ENCODE assay signal across 24 mouse cellular contexts in genomic region chr3:135324354-135324753, GRCm38 (mm10). TPM values are rescaled to one million over a fixed set of nuclear protein-coding genes. Genes with fewer than 3 reads are reported as not detected.
DNase-seq lines count a peak whose midpoint lies in the region; ATAC-seq and TF ChIP-seq lines count a peak whose summit lies in the region.
"Had no signal": no experiment of that assay in that cellular context is flagged by ENCODE, and none has a peak within 500 bp of the region (broad histone marks: within the 10 kb centered on the region; RNA-seq: fewer than 3 reads in every experiment).

No protein-coding gene starts in this region.

- DNase-seq in heart, adult 11 months: peak; percentile 13
- DNase-seq in heart, embryonic 10.5 days (ENCODE audit: low spot score): no peak
- DNase-seq in neural tube, embryonic 11.5 days (ENCODE audit: low spot score): peak; percentile 27
- peak; percentile 14 for DNase-seq in brain, embryonic 14.5 days (ENCODE audit: low read depth)
- no peak for DNase-seq in midbrain, postnatal 0 days (ENCODE audit: low spot score)
- DNase-seq in cerebellum, adult 11-12 months: no peak
- DNase-seq in kidney, adult 2 months: no peak
- DNase-seq: adrenal gland, adult 8-10 months; cerebellum, postnatal 10 days; gastrocnemius, postnatal 10 days; kidney, adult 8-10 months; kidney, postnatal 25 days; layer of hippocampus, adult 9-11 months; lung, adult 18-20 months; lung, postnatal 14 days; thymus, postnatal 14 days had no signal

- 0 out of 2 replicates have a peak, but pooled peaks have one; percentile 49 for ATAC-seq in neural tube, embryonic 11.5 days (ENCODE audit: insufficient read depth, low FRiP score, low TSS enrichment)
- no peak for ATAC-seq in neural tube, embryonic 15.5 days (ENCODE audit: low FRiP score)
- ATAC-seq in midbrain, postnatal 0 days (ENCODE audit: low FRiP score): peak; percentile 67

- 68% methylated on average over 6 of the region's 6 CpGs for WGBS in heart, embryonic 10.5 days
- WGBS in neural tube, embryonic 11.5 days: 25% methylated on average over 6 of the region's 6 CpGs
- 23% methylated on average over 6 of the region's 6 CpGs for WGBS in neural tube, embryonic 15.5 days
- 14% methylated on average over 6 of the region's 6 CpGs for WGBS in midbrain, postnatal 0 days
- WGBS in kidney, adult 2 months: 58% methylated on average over 6 of the region's 6 CpGs

- no peak for TF ChIP-seq POLR2A in brain, embryonic 14.5 days (IDR thresholded peaks at IDR 0.05; ENCODE audit: borderline replicate concordance, extremely low read depth, insufficient read depth, insufficient read length, poor library complexity, severe bottlenecking)
- no peak for TF ChIP-seq POLR2A in kidney, adult 2 months (IDR thresholded peaks at IDR 0.05; ENCODE audit: low read depth, low read length)

- H3K27me3 ChIP-seq in heart, embryonic 10.5 days (ENCODE audit: insufficient read depth, poor library complexity, severe bottlenecking): no peaks in the 10 kb centered on the region
- H3K27me3 ChIP-seq in neural tube, embryonic 11.5 days (ENCODE audit: control insufficient read depth, insufficient read depth, low read length): no peaks in the 10 kb centered on the region
- H3K27me3 ChIP-seq in neural tube, embryonic 15.5 days (replicated peaks): no peaks in the 10 kb centered on the region
- no peaks in the 10 kb centered on the region for H3K27me3 ChIP-seq in midbrain, postnatal 0 days (ENCODE audit: insufficient read depth, low read length)
- no peaks in the 10 kb centered on the region for H3K27me3 ChIP-seq in kidney, adult 2 months (replicated peaks; ENCODE audit: control insufficient read depth, insufficient read depth, low read length)
- H3K27me3 ChIP-seq: embryonic facial prominence, embryonic 12.5 days had no signal

- H3K4me2 ChIP-seq in neural tube, embryonic 11.5 days (ENCODE audit: low read depth): no peak overlapping the region
- no peak overlapping the region for H3K4me2 ChIP-seq in neural tube, embryonic 15.5 days
- no peak overlapping the region for H3K4me2 ChIP-seq in midbrain, postnatal 0 days (ENCODE audit: low read depth, low read length, poor library complexity, severe bottlenecking)
- H3K4me2 ChIP-seq: embryonic facial prominence, embryonic 12.5 days had no signal

- H3K4me1 ChIP-seq in heart, embryonic 10.5 days: no peaks in the 10 kb centered on the region
- no peaks in the 10 kb centered on the region for H3K4me1 ChIP-seq in neural tube, embryonic 11.5 days (ENCODE audit: control insufficient read depth, insufficient read depth, low read length)
- H3K4me1 ChIP-seq in neural tube, embryonic 15.5 days: no peaks in the 10 kb centered on the region
- H3K4me1 ChIP-seq in midbrain, postnatal 0 days (ENCODE audit: insufficient read depth, low read length): no peaks in the 10 kb centered on the region
- H3K4me1 ChIP-seq in kidney, adult 2 months (ENCODE audit: control insufficient read depth, insufficient read depth, low read length): no peaks in the 10 kb centered on the region
- H3K4me1 ChIP-seq: embryonic facial prominence, embryonic 12.5 days; limb, embryonic 10.5 days had no signal

- no peak overlapping the region for H3K9ac ChIP-seq in neural tube, embryonic 11.5 days (ENCODE audit: low read length)
- H3K9ac ChIP-seq in neural tube, embryonic 15.5 days (replicated peaks): no peak overlapping the region
- no peak overlapping the region for H3K9ac ChIP-seq in midbrain, postnatal 0 days (replicated peaks; ENCODE audit: low read length, poor library complexity, severe bottlenecking)
- H3K9ac ChIP-seq: embryonic facial prominence, embryonic 12.5 days had no signal

- no peak overlapping the region for H3K27ac ChIP-seq in heart, embryonic 10.5 days
- H3K27ac ChIP-seq in neural tube, embryonic 11.5 days (ENCODE audit: low read depth, low read length): no peak overlapping the region
- no peak overlapping the region for H3K27ac ChIP-seq in neural tube, embryonic 15.5 days (replicated peaks)
- H3K27ac ChIP-seq in midbrain, postnatal 0 days (ENCODE audit: low read depth, low read length): no peak overlapping the region
- H3K27ac ChIP-seq in kidney, adult 2 months (ENCODE audit: insufficient read depth, low read depth, low read length): no peak overlapping the region
- H3K27ac ChIP-seq: embryonic facial prominence, embryonic 12.5 days; hindbrain, embryonic 10.5 days; limb, embryonic 10.5 days had no signal

- H3K36me3 ChIP-seq in heart, embryonic 10.5 days: no peaks in the 10 kb centered on the region
- H3K36me3 ChIP-seq in neural tube, embryonic 11.5 days (ENCODE audit: control insufficient read depth, insufficient read depth, low read length): no peaks in the 10 kb centered on the region
- H3K36me3 ChIP-seq in neural tube, embryonic 15.5 days: no peaks in the 10 kb centered on the region
- no peaks in the 10 kb centered on the region for H3K36me3 ChIP-seq in midbrain, postnatal 0 days (ENCODE audit: insufficient read depth, low read length)
- H3K36me3 ChIP-seq in kidney, adult 2 months (ENCODE audit: control insufficient read depth, insufficient read depth, low read length): no peaks in the 10 kb centered on the region
- H3K36me3 ChIP-seq: embryonic facial prominence, embryonic 12.5 days; hindbrain, embryonic 10.5 days; limb, embryonic 10.5 days had no signal

- H3K9me3 ChIP-seq in heart, embryonic 10.5 days: no peaks in the 10 kb centered on the region
- H3K9me3 ChIP-seq in neural tube, embryonic 11.5 days (ENCODE audit: control insufficient read depth, low read length): no peaks in the 10 kb centered on the region
- H3K9me3 ChIP-seq in neural tube, embryonic 15.5 days (replicated peaks): no peaks in the 10 kb centered on the region
- no peaks in the 10 kb centered on the region for H3K9me3 ChIP-seq in midbrain, postnatal 0 days (ENCODE audit: low read length)
- H3K9me3 ChIP-seq: embryonic facial prominence, embryonic 12.5 days; hindbrain, embryonic 10.5 days; limb, embryonic 10.5 days had no signal

- no peak for TF ChIP-seq CTCF in brain, embryonic 14.5 days (IDR thresholded peaks at IDR 0.05; ENCODE audit: borderline replicate concordance, extremely low read depth, insufficient read depth, insufficient read length)
- no peak for TF ChIP-seq CTCF in midbrain, postnatal 0 days (IDR thresholded peaks at IDR 0.05)
- TF ChIP-seq CTCF in kidney, adult 2 months (conservative IDR thresholded peaks at IDR 0.05; ENCODE audit: insufficient read depth, insufficient read length, low read depth, low read length): no peak

- no peak overlapping the region for H3K4me3 ChIP-seq in heart, embryonic 10.5 days
- no peak overlapping the region for H3K4me3 ChIP-seq in neural tube, embryonic 11.5 days (ENCODE audit: low read depth, low read length)
- H3K4me3 ChIP-seq in neural tube, embryonic 15.5 days (replicated peaks): no peak overlapping the region
- no peak overlapping the region for H3K4me3 ChIP-seq in midbrain, postnatal 0 days (ENCODE audit: low read depth, low read length)
- no peak overlapping the region for H3K4me3 ChIP-seq in kidney, adult 2 months (ENCODE audit: insufficient read depth, low read depth, low read length)
- H3K4me3 ChIP-seq: embryonic facial prominence, embryonic 12.5 days; hindbrain, embryonic 10.5 days; limb, embryonic 10.5 days had no signal

RNA-seq across cellular contexts. Expression of gene Slc9b2, which starts 16.9 kb away (rescaled TPM):
- polyA plus RNA-seq in heart, embryonic 10.5 days (2016; fragmentation: Nextera tagmentation; extraction: Ambion mirVana): 1.5 and 2.1 TPM in 2 replicates
- 2.0 and 2.5 TPM in 2 replicates for polyA plus RNA-seq in neural tube, embryonic 11.5 days (2014; fragmentation: Nextera tagmentation; extraction: Ambion mirVana)
- 2.4 and 2.5 TPM in 2 replicates for polyA plus RNA-seq in neural tube, embryonic 15.5 days (2015; fragmentation: Nextera tagmentation; extraction: Ambion mirVana)
- 0.90 and 1.2 TPM in 2 replicates for polyA plus RNA-seq in brain, embryonic 14.5 days (2012; rRNA removed)
- 1.8 and 2.1 TPM in 2 replicates for total RNA-seq in midbrain, postnatal 0 days (2014; rRNA removed)
- 2.6 and 2.8 TPM in 2 replicates for polyA plus RNA-seq in midbrain, postnatal 0 days (2015; fragmentation: Nextera tagmentation; extraction: Ambion mirVana)
- 0.30 and 0.59 TPM in 2 replicates for polyA plus RNA-seq in kidney, adult 2 months (2012; rRNA removed)
- total RNA-seq: megakaryocyte, adult 5-6 weeks had no signal
- polyA plus RNA-seq: liver, adult 2 months had no signal

RNA-seq across cellular contexts. Expression of gene Slc9b1, which starts 23.5 kb away (rescaled TPM):
- polyA plus RNA-seq in heart, embryonic 10.5 days (2016; fragmentation: Nextera tagmentation; extraction: Ambion mirVana): 0.44 TPM in 1 of 2 replicates, not detected in the other
- polyA plus RNA-seq in neural tube, embryonic 11.5 days (2014; fragmentation: Nextera tagmentation; extraction: Ambion mirVana): 0.17 TPM in 1 of 2 replicates, not detected in the other
- polyA plus RNA-seq in neural tube, embryonic 15.5 days (2015; fragmentation: Nextera tagmentation; extraction: Ambion mirVana): 0.36 and 0.54 TPM in 2 replicates
- not detected in 2 replicates for polyA plus RNA-seq in brain, embryonic 14.5 days (2012; rRNA removed)
- not detected in 2 replicates for total RNA-seq in midbrain, postnatal 0 days (2014; rRNA removed)
- polyA plus RNA-seq in midbrain, postnatal 0 days (2015; fragmentation: Nextera tagmentation; extraction: Ambion mirVana): not detected in 2 replicates
- 0.06 TPM in 1 of 2 replicates, not detected in the other for polyA plus RNA-seq in kidney, adult 2 months (2012; rRNA removed)
- total RNA-seq: gastrocnemius, postnatal 10 days; megakaryocyte, adult 5-6 weeks had no signal
- polyA plus RNA-seq: heart, embryonic 16.5 days; hindbrain, embryonic 10.5 days; liver, adult 2 months; neural tube, embryonic 14.5 days had no signal

RNA-seq across cellular contexts. Expression of gene Bdh2, which starts 43.3 kb away (rescaled TPM):
- 3.6 and 3.9 TPM in 2 replicates for polyA plus RNA-seq in heart, embryonic 10.5 days (2016; fragmentation: Nextera tagmentation; extraction: Ambion mirVana)
- polyA plus RNA-seq in neural tube, embryonic 11.5 days (2014; fragmentation: Nextera tagmentation; extraction: Ambion mirVana): 5.2 and 6.9 TPM in 2 replicates
- 4.2 and 5.2 TPM in 2 replicates for polyA plus RNA-seq in neural tube, embryonic 15.5 days (2015; fragmentation: Nextera tagmentation; extraction: Ambion mirVana)
- 2.0 and 2.4 TPM in 2 replicates for polyA plus RNA-seq in brain, embryonic 14.5 days (2012; rRNA removed)
- total RNA-seq in midbrain, postnatal 0 days (2014; rRNA removed): 2.0 and 2.9 TPM in 2 replicates
- polyA plus RNA-seq in midbrain, postnatal 0 days (2015; fragmentation: Nextera tagmentation; extraction: Ambion mirVana): 6.4 TPM in 2 replicates
- 247 and 284 TPM in 2 replicates for polyA plus RNA-seq in kidney, adult 2 months (2012; rRNA removed)
- total RNA-seq: megakaryocyte, adult 5-6 weeks had no signal

Comparison
In these comparisons a context has a peak if more than half of its experiments do, and no peak if none do; other contexts are left out.
1. DNase-seq: peak in heart, adult 11 months (single experiment), neural tube, embryonic 11.5 days (single experiment) and brain, embryonic 14.5 days (single experiment); none in heart, embryonic 10.5 days (single experiment), midbrain, postnatal 0 days (single experiment), cerebellum, adult 11-12 months (single experiment) and kidney, adult 2 months (single experiment).
2. RNA of gene Bdh2, which starts 43.3 kb away (polyA plus RNA-seq): 247 to 284 TPM in kidney, adult 2 months; 6.4 TPM in midbrain, postnatal 0 days, 5.2 to 6.9 TPM in neural tube, embryonic 11.5 days, 4.2 to 5.2 TPM in neural tube, embryonic 15.5 days, 3.6 to 3.9 TPM in heart, embryonic 10.5 days and 2.0 to 2.4 TPM in brain, embryonic 14.5 days; every median in the first group is over 10 times any median in the second.